Comparison of ENCODE assay signal across 26 mouse cellular contexts in the genomic region with DNA sequence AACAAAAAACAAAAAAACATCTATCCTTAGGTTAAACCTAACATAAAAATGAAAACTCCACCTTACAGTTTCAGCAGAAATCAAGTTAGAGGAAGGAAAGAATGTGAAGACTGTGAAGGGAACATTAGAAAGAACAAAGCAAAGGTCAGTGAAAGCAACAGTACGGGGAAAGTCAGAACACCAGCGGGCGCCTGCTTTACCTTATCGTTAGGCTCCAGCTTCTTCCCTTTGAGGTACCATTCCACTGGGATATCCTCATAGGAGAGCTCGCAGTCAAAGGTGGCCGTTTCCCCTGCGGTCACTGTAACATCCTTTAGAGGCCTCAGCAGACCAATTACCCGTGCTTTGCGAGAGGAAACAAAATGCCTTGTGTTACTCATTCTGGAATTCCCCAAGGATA.
A peak's percentile ranks its signal among the peaks of the same experiment; 100 is the strongest.
DNase-seq lines count a peak whose midpoint lies in the region; ATAC-seq lines count a peak whose summit lies in the region.
"Had no signal": no experiment of that assay in that cellular context is flagged by ENCODE, and none has a peak within 500 bp of the region (broad histone marks: within the 10 kb centered on the region; RNA-seq: fewer than 3 reads in every experiment).

No protein-coding gene starts in this region.

- H3K4me1 ChIP-seq in heart, embryonic 10.5 days, result peaks cover 10% of the 10 kb centered on the region
- peaks cover 11% of the 10 kb centered on the region for H3K4me1 ChIP-seq in heart, embryonic 15.5 days (replicated peaks)
- H3K4me1 ChIP-seq in hindbrain, embryonic 13.5 days (replicated peaks), result no peaks in the 10 kb centered on the region
- H3K4me1 ChIP-seq: intestine, embryonic 15.5 days; liver, embryonic 12.5 days; midbrain, embryonic 13.5 days; neural tube, embryonic 13.5 days had no signal

- H3K36me3 ChIP-seq in heart, embryonic 10.5 days, result peaks cover 60% of the 10 kb centered on the region
- peaks cover 38% of the 10 kb centered on the region for H3K36me3 ChIP-seq in heart, embryonic 15.5 days
- no peaks in the 10 kb centered on the region for H3K36me3 ChIP-seq in hindbrain, embryonic 13.5 days
- H3K36me3 ChIP-seq: intestine, embryonic 15.5 days; liver, embryonic 12.5 days; midbrain, embryonic 13.5 days; neural tube, embryonic 13.5 days had no signal

- H3K9ac ChIP-seq in heart, embryonic 15.5 days, result peak overlapping the region; percentile 50
- no peak overlapping the region for H3K9ac ChIP-seq in hindbrain, embryonic 13.5 days
- H3K9ac ChIP-seq: intestine, embryonic 15.5 days; liver, embryonic 12.5 days; liver, postnatal 0 days; midbrain, embryonic 13.5 days; neural tube, embryonic 13.5 days had no signal

- H3K27ac ChIP-seq in heart, embryonic 10.5 days, result peak overlapping the region; percentile 88
- peak overlapping the region; percentile 89 for H3K27ac ChIP-seq in heart, embryonic 15.5 days
- H3K27ac ChIP-seq in hindbrain, embryonic 13.5 days, result no peak overlapping the region
- H3K27ac ChIP-seq: hindbrain, postnatal 0 days; intestine, embryonic 15.5 days; liver, embryonic 12.5 days; midbrain, embryonic 13.5 days; neural tube, embryonic 13.5 days had no signal

- ATAC-seq in heart, embryonic 15.5 days (replicated peaks; ENCODE audit: insufficient number of reproducible peaks, insufficient read depth, low FRiP score, low read depth), result peak; percentile 7; the same call in 1 of the 2 replicates
- no peak for ATAC-seq in hindbrain, embryonic 13.5 days (ENCODE audit: low FRiP score)
- ATAC-seq: activated CD4-positive, CD25-positive, alpha-beta regulatory T cell, adult 4 months; CD4-positive, CD25-positive, alpha-beta regulatory T cell, adult 4 months; forebrain, embryonic 16.5 days; hindbrain, postnatal 0 days; intestine, embryonic 15.5 days; liver, embryonic 12.5 days; liver, postnatal 0 days; midbrain, embryonic 13.5 days had no signal

- no peaks in the 10 kb centered on the region for H3K27me3 ChIP-seq in heart, embryonic 10.5 days (ENCODE audit: insufficient read depth, poor library complexity, severe bottlenecking)
- H3K27me3 ChIP-seq in heart, embryonic 15.5 days, result no peaks in the 10 kb centered on the region
- H3K27me3 ChIP-seq in hindbrain, embryonic 13.5 days, result no peaks in the 10 kb centered on the region
- H3K27me3 ChIP-seq: intestine, embryonic 15.5 days; liver, embryonic 12.5 days; midbrain, embryonic 13.5 days; neural tube, embryonic 13.5 days had no signal

- WGBS in heart, embryonic 10.5 days, result 45% methylated on average over 9 of the region's 9 CpGs
- 37% methylated on average over 9 of the region's 9 CpGs for WGBS in heart, embryonic 15.5 days
- 84% methylated on average over 9 of the region's 9 CpGs for WGBS in hindbrain, embryonic 13.5 days

- no peak for DNase-seq in heart, embryonic 10.5 days (ENCODE audit: low spot score)
- DNase-seq in heart, postnatal 25 days (ENCODE audit: low spot score), result no peak
- no peak for DNase-seq in heart, adult 11 months
- peak; percentile 25 for DNase-seq in ES-CJ7 (ENCODE audit: low read depth, low spot score)
- DNase-seq in urinary bladder, postnatal 36 days (ENCODE audit: low spot score in 2 of 2), result no peak
- DNase-seq: adrenal gland, adult 2 months; adrenal gland, postnatal 36 days; cerebellum, adult 2 months; cerebellum, postnatal 14 days; kidney, adult 2 months; kidney, postnatal 4 days; left cerebral cortex, postnatal 4 days; liver, postnatal 0 days; lung, postnatal 4 days; thymus, postnatal 4 days had no signal

- H3K4me2 ChIP-seq in heart, embryonic 15.5 days, result peak overlapping the region; percentile 53
- no peak overlapping the region for H3K4me2 ChIP-seq in hindbrain, embryonic 13.5 days
- H3K4me2 ChIP-seq: intestine, embryonic 15.5 days; liver, embryonic 12.5 days; midbrain, embryonic 13.5 days; neural tube, embryonic 13.5 days had no signal

- intact Hi-C loops in heart, postnatal 25 days (cut with DNase I), result no loop called here

- peak overlapping the region; percentile 59 for H3K4me3 ChIP-seq in heart, embryonic 10.5 days
- peak overlapping the region; percentile 44 for H3K4me3 ChIP-seq in heart, embryonic 15.5 days
- H3K4me3 ChIP-seq in hindbrain, embryonic 13.5 days, result no peak overlapping the region
- H3K4me3 ChIP-seq: erythroblast, embryonic 14.5 days; intestine, embryonic 15.5 days; liver, embryonic 12.5 days; midbrain, embryonic 13.5 days; neural tube, embryonic 13.5 days had no signal

- no peaks in the 10 kb centered on the region for H3K9me3 ChIP-seq in heart, embryonic 10.5 days
- H3K9me3 ChIP-seq in heart, embryonic 15.5 days (replicated peaks), result no peaks in the 10 kb centered on the region
- no peaks in the 10 kb centered on the region for H3K9me3 ChIP-seq in hindbrain, embryonic 13.5 days
- H3K9me3 ChIP-seq: intestine, embryonic 15.5 days; liver, embryonic 12.5 days; midbrain, embryonic 13.5 days; neural tube, embryonic 13.5 days had no signal
